Mouse (Mus musculus) fat pad, adult 2 months (tissue): ENCODE data around the gene Gm4303.
"Not testable (repeated sequence)": the region's sequence is repeated elsewhere in the genome, so short reads cannot be mapped to it uniquely, and the experiment has no call there.

Experiments used
- DNase-seq: peaks from one replicate; pipeline ENCODE4 v3.0.0-alpha.2; 2011; ENCODE audit warnings: low read depth, low spot score; ENCODE audit errors: extremely low read depth

Gene Gm4303

DNA sequence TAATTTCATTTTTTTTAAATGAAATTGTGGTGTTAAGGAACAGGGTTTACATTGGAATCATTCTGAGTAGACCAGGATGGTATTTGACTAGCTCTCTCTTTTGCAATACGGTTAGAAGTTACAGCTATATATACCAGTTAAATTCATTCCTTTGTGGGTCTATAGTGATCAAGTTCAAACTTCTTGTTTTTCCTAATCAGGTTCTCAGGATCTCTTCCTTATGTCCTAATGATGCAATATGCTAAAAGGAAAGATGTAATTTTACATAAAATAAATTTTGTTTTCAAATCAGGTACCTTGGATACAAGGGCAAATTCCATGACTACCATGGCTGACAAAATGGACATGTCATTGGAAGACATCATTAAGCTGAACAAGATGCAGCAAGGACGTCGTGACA is at the start of gene Gm4303:
TSS of gene Gm4303 (plus strand) at position 301 of the 400 bp plus-strand sequence.
- not testable (repeated sequence) for DNase-seq

DNA sequence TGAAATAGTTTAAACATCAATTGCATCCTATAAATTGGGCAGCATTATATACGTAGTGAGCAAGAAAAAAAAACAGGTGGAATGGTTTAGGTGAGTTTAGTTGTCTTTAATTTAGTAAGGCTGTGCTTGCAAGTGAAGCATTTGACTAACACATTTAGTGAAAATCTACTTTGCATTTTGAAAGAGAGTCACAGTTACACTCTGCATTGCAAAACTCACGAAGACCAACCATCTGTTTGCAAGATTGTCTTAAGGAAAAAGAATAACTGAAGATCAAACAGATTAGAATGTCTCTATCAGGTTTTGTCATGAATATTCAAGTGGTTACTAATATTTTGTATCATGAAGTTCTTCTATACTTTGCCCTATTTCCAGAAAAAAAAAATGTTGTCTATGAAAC is 49.7 kb upstream of the Gm4303 start:
- DNase-seq = no peak

DNA sequence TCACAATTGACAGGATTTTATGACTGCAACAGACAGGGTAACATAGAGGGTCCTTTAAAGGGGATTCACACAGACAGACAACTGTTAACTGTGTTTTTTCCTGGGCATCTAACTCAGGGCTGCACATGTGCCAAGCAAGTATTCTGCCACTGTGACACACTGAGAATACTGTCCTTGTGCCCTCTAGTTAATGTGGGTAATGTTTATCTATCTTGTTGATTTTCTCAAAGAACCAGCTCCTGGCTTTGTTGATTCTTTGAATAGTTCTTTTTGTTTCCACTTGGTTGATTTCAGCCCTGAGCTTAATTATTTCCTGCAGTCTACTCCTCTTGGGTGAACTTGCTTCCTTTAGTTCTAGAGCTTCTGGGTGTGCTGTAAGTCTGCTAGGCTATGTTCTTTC is 45.7 kb upstream of the Gm4303 start:
- DNase-seq = not testable (repeated sequence)

DNA sequence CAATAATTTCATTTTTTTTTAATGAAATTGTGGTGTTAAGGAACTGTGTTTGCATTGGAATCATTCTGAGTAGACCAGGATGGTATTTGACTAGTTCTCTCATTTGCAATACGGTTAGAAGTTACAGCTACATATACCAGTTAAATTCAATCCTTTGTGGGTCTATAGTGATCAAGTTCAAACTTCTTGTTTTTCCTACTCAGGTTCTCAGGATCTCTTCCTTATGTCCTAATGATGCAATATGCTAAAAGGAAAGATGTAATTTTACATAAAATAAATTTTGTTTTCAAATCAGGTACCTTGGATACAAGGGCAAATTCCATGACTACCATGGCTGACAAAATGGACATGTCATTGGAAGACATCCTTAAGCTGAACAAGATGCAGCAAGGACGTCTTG is 10.4 kb upstream of the Gm4303 start, which contains the start of gene Gm4301:
TSS of gene Gm4301 (plus strand) at position 301 of the 400 bp plus-strand sequence.
- DNase-seq = not testable (repeated sequence)

DNA sequence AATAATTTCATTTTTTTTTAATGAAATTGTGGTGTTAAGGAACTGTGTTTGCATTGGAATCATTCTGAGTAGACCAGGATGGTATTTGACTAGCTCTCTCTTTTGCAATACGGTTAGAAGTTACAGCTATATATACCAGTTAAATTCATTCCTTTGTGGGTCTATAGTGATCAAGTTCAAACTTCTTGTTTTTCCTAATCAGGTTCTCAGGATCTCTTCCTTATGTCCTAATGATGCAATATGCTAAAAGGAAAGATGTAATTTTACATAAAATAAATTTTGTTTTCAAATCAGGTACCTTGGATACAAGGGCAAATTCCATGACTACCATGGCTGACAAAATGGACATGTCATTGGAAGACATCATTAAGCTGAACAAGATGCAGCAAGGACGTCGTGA is 5.2 kb upstream of the Gm4303 start, which contains the start of gene Gm4302:
TSS of gene Gm4302 (plus strand) at position 301 of the 400 bp plus-strand sequence.
- not testable (repeated sequence) for DNase-seq

DNA sequence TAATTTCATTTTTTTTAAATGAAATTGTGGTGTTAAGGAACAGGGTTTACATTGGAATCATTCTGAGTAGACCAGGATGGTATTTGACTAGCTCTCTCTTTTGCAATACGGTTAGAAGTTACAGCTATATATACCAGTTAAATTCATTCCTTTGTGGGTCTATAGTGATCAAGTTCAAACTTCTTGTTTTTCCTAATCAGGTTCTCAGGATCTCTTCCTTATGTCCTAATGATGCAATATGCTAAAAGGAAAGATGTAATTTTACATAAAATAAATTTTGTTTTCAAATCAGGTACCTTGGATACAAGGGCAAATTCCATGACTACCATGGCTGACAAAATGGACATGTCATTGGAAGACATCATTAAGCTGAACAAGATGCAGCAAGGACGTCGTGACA is 5.0 kb downstream of the Gm4303 start, which contains the start of gene Gm4305:
TSS of gene Gm4305 (plus strand) at position 301 of the 400 bp plus-strand sequence.
- DNase-seq = not testable (repeated sequence)

DNA sequence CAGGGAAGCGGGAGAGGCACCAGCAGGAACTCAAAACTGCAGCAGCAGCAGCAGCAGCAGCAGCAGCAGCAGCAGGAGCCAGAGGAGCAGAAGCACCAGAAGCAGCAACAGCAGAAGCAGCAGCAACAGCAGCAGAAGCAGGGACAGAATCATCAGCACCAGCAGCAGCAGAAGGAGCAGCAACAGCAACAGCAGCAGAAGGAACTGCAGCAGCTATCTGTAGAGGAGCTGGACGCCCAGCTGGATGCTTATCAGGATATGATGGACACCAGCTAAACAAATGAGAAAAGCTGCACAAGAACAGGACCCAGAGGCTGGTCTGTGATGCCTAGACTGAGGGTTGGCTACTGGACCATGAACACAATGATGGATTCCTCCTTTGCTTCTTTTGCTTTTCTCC is 11.1 kb downstream of the Gm4303 start:
- not testable (repeated sequence) for DNase-seq

DNA sequence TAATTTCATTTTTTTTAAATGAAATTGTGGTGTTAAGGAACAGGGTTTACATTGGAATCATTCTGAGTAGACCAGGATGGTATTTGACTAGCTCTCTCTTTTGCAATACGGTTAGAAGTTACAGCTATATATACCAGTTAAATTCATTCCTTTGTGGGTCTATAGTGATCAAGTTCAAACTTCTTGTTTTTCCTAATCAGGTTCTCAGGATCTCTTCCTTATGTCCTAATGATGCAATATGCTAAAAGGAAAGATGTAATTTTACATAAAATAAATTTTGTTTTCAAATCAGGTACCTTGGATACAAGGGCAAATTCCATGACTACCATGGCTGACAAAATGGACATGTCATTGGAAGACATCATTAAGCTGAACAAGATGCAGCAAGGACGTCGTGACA is 15.3 kb downstream of the Gm4303 start, which contains the start of gene Gm4307:
TSS of gene Gm4307 (plus strand) at position 301 of the 400 bp plus-strand sequence.
- DNase-seq = not testable (repeated sequence)

DNA sequence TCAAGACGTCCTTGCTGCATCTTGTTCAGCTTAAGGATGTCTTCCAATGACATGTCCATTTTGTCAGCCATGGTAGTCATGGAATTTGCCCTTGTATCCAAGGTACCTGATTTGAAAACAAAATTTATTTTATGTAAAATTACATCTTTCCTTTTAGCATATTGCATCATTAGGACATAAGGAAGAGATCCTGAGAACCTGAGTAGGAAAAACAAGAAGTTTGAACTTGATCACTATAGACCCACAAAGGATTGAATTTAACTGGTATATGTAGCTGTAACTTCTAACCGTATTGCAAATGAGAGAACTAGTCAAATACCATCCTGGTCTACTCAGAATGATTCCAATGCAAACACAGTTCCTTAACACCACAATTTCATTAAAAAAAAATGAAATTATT is 36.7 kb downstream of the Gm4303 start, which contains the start of gene Gm4312:
TSS of gene Gm4312 (minus strand) at position 101 of the 400 bp plus-strand sequence.
- not testable (repeated sequence) for DNase-seq
